Mouse (Mus musculus) 416B (cell line): ENCODE measurements around the gene Dmrtb1.

Experiments
- DNase-seq: peaks from one replicate; pipeline ENCODE4 v3.0.0; 2011; ENCODE audit warnings: low read depth

The Dmrtb1 gene

GRCm38 (mm10) chr4:107684130-107684529, at the start of gene Dmrtb1:
Gene Dmrtb1, minus strand, starts transcription at chr4:107684230.
- DNase-seq, result no peak

- no peak for DNase-seq
These were observed 49.6 kb upstream of the Dmrtb1 start for GRCm38 (mm10) chr4:107733603-107734002.

GRCm38 (mm10) chr4:107732624-107733023, 48.6 kb upstream of the Dmrtb1 start:
- DNase-seq, result no peak

- DNase-seq, result no peak
These were observed 48.2 kb upstream of the Dmrtb1 start for GRCm38 (mm10) chr4:107732182-107732581.

- no peak for DNase-seq
These were observed 47.0 kb upstream of the Dmrtb1 start for GRCm38 (mm10) chr4:107731088-107731465.

GRCm38 (mm10) chr4:107730391-107731087, 46.5 kb upstream of the Dmrtb1 start:
- no peak for DNase-seq

- DNase-seq, result no peak
These were observed 41.4 kb upstream of the Dmrtb1 start for GRCm38 (mm10) chr4:107725432-107725831.

- DNase-seq, result peak; percentile 67
These were observed 36.2 kb upstream of the Dmrtb1 start for GRCm38 (mm10) chr4:107720043-107720830.

- peak; percentile 77 for DNase-seq
These were observed 35.1 kb upstream of the Dmrtb1 start for GRCm38 (mm10) chr4:107719161-107719560.

- no peak for DNase-seq
These were observed 34.7 kb upstream of the Dmrtb1 start for GRCm38 (mm10) chr4:107718720-107719119.

- peak; percentile 42 for DNase-seq
These were observed 33.8 kb upstream of the Dmrtb1 start for GRCm38 (mm10) chr4:107717718-107718313.

- no peak for DNase-seq
These were observed 32.8 kb upstream of the Dmrtb1 start for GRCm38 (mm10) chr4:107716754-107717299.

- no peak for DNase-seq
These were observed 22.9 kb upstream of the Dmrtb1 start for GRCm38 (mm10) chr4:107706884-107707283.

GRCm38 (mm10) chr4:107704185-107704584, 20.2 kb upstream of the Dmrtb1 start:
- DNase-seq, result peak; percentile 36

- DNase-seq, result no peak
These were observed 17.6 kb upstream of the Dmrtb1 start for GRCm38 (mm10) chr4:107701679-107702078.

- DNase-seq, result peak; percentile 34
These were observed 17.1 kb upstream of the Dmrtb1 start for GRCm38 (mm10) chr4:107701116-107701515.

- DNase-seq, result no peak
These were observed 15.2 kb upstream of the Dmrtb1 start for GRCm38 (mm10) chr4:107699271-107699670.

GRCm38 (mm10) chr4:107693816-107694215, 9.8 kb upstream of the Dmrtb1 start:
- no peak for DNase-seq

GRCm38 (mm10) chr4:107688213-107688612, 4.2 kb upstream of the Dmrtb1 start:
- DNase-seq, result no peak

- no peak for DNase-seq
These were observed 3.1 kb upstream of the Dmrtb1 start for GRCm38 (mm10) chr4:107687127-107687526.

- DNase-seq, result no peak
These were observed 849 bp downstream of the Dmrtb1 start for GRCm38 (mm10) chr4:107683006-107683756.
